ENCODE assay signal across 9 mouse cellular contexts in genomic region chr16:36934841-36935620, GRCm38 (mm10). TPM values are rescaled to one million over a fixed set of nuclear protein-coding genes. Genes with fewer than 3 reads are reported as not detected.
DNase-seq lines count a peak whose midpoint lies in the region; ATAC-seq lines count a peak whose summit lies in the region.
"Had no signal": no experiment of that assay in that cellular context is flagged by ENCODE, and none has a peak within 500 bp of the region (broad histone marks: within the 10 kb centered on the region; RNA-seq: fewer than 3 reads in every experiment).

Hcls1 (plus strand) TSS chr16:36934983.

- H3K9me3 ChIP-seq in neural tube, embryonic 15.5 days (replicated peaks): no peaks in the 10 kb centered on the region
- H3K9me3 ChIP-seq in forebrain, embryonic 13.5 days (replicated peaks): no peaks in the 10 kb centered on the region
- H3K9me3 ChIP-seq: neural tube, embryonic 12.5 days had no signal

- peak; percentile 9 for DNase-seq in neural tube, embryonic 10.5 days (ENCODE audit: extremely low spot score, low spot score)
- DNase-seq in gonadal fat pad, adult 2 months (ENCODE audit: low read depth): no peak
- no peak for DNase-seq in large intestine, adult 2 months (ENCODE audit: low read depth, low spot score)
- peak; percentile 71 to 77 for DNase-seq in natural killer cell, adult 2 months (ENCODE audit: low spot score in 2 of 2)
- no peak for DNase-seq in cerebellum, adult 18-20 months
- DNase-seq in cerebellum, adult 11-12 months: no peak

- no peaks in the 10 kb centered on the region for H3K4me1 ChIP-seq in neural tube, embryonic 15.5 days
- no peaks in the 10 kb centered on the region for H3K4me1 ChIP-seq in forebrain, embryonic 13.5 days
- H3K4me1 ChIP-seq: neural tube, embryonic 12.5 days had no signal

- ATAC-seq in neural tube, embryonic 15.5 days (ENCODE audit: low FRiP score): no peak
- no peak for ATAC-seq in forebrain, embryonic 13.5 days

- 80% methylated on average over 7 of the region's 7 CpGs for WGBS in neural tube, embryonic 15.5 days
- 62% methylated on average over 7 of the region's 7 CpGs for WGBS in large intestine, adult 2 months
- 88% methylated on average over 7 of the region's 7 CpGs for WGBS in forebrain, embryonic 13.5 days

- H3K9ac ChIP-seq in neural tube, embryonic 15.5 days (replicated peaks): no peak within 1 kb of the TSS
- no peak within 1 kb of the TSS for H3K9ac ChIP-seq in forebrain, embryonic 13.5 days
- H3K9ac ChIP-seq: neural tube, embryonic 12.5 days had no signal

- H3K36me3 ChIP-seq in neural tube, embryonic 15.5 days: peaks cover 35% of the 10 kb centered on the region
- H3K36me3 ChIP-seq in forebrain, embryonic 13.5 days (ENCODE audit: poor library complexity, severe bottlenecking): peaks cover 32% of the 10 kb centered on the region

- H3K4me3 ChIP-seq in neural tube, embryonic 15.5 days (replicated peaks): no peak within 1 kb of the TSS
- H3K4me3 ChIP-seq in forebrain, embryonic 13.5 days: no peak within 1 kb of the TSS
- H3K4me3 ChIP-seq: neural tube, embryonic 12.5 days had no signal

- no peak within 1 kb of the TSS for H3K27ac ChIP-seq in neural tube, embryonic 15.5 days (replicated peaks)
- no peak within 1 kb of the TSS for H3K27ac ChIP-seq in forebrain, embryonic 13.5 days
- H3K27ac ChIP-seq: neural tube, embryonic 12.5 days had no signal

- no peak within 1 kb of the TSS for H3K4me2 ChIP-seq in neural tube, embryonic 15.5 days
- no peak within 1 kb of the TSS for H3K4me2 ChIP-seq in forebrain, embryonic 13.5 days
- H3K4me2 ChIP-seq: neural tube, embryonic 12.5 days had no signal

- no peaks in the 10 kb centered on the region for H3K27me3 ChIP-seq in neural tube, embryonic 15.5 days (replicated peaks)
- H3K27me3 ChIP-seq in forebrain, embryonic 13.5 days: no peaks in the 10 kb centered on the region
- H3K27me3 ChIP-seq: neural tube, embryonic 12.5 days had no signal

RNA-seq across cellular contexts. Expression of gene Hcls1, which starts in this region (rescaled TPM):
- 2.5 and 15.1 TPM in 2 replicates for polyA plus RNA-seq in neural tube, embryonic 15.5 days (2015; fragmentation: Nextera tagmentation; extraction: Ambion mirVana)
- 11.1 and 11.4 TPM in 2 replicates for polyA plus RNA-seq in gonadal fat pad, adult 2 months (2012; rRNA removed)
- polyA plus RNA-seq in large intestine, adult 2 months (2012; rRNA removed): 16.0 and 19.3 TPM in 2 replicates
- polyA plus RNA-seq in forebrain, embryonic 13.5 days (2015; fragmentation: Nextera tagmentation; extraction: Ambion mirVana): 1.5 and 1.7 TPM in 2 replicates

Comparison
In these comparisons a context has a peak if more than half of its experiments do, and no peak if none do; other contexts are left out.
1. DNase-seq: peak in neural tube, embryonic 10.5 days (single experiment) and natural killer cell, adult 2 months (2 of 2); none in gonadal fat pad, adult 2 months (single experiment), large intestine, adult 2 months (single experiment), cerebellum, adult 18-20 months (0 of 2) and cerebellum, adult 11-12 months (single experiment).